Mouse (Mus musculus): ENCODE data around the gene Spink8. TPM values are rescaled to one million over a fixed set of nuclear protein-coding genes. Genes with fewer than 3 reads are reported as not detected.
A peak's percentile ranks its signal among the peaks of the same experiment; 100 is the strongest.

Spink8 gene
- polyA plus RNA-seq, 1 experiment, result not detected

GRCm38 (mm10) chr9:109862397-109863044, 50.4 kb downstream of the Spink8 start:
- no peak for TF ChIP-seq MYOD1 (IDR thresholded peaks at IDR 0.05; ENCODE audit: control insufficient read depth in 1 of 3, insufficient read length in 2 of 3, low read depth in 2 of 3)
- no peak for TF ChIP-seq USF1 (IDR thresholded peaks at IDR 0.05; ENCODE audit: low read depth)
- no peak for TF ChIP-seq POLR2A (IDR thresholded peaks at IDR 0.05; ENCODE audit: insufficient read length, low read depth)
- TF ChIP-seq SRF (IDR thresholded peaks at IDR 0.05; ENCODE audit: control insufficient read depth, insufficient read length, low read depth), result no peak
- TF ChIP-seq POLR2AphosphoS2 (IDR thresholded peaks at IDR 0.05; ENCODE audit: insufficient read length, low read depth), result no peak
- TF ChIP-seq CEBPB (IDR thresholded peaks at IDR 0.05; ENCODE audit: insufficient read depth, poor library complexity, severe bottlenecking), result no peak
- H3K4me3 ChIP-seq, result no peak overlapping the region
- H3K4me2 ChIP-seq (ENCODE audit: low read depth), result peak overlapping the region; percentile 92
- peaks cover 10% of the 10 kb centered on the region for H3K27me3 ChIP-seq (ENCODE audit: control insufficient read depth, insufficient read depth, insufficient read length)
- no peak overlapping the region for H3ac ChIP-seq (ENCODE audit: control insufficient read depth, insufficient read length)
- H3K36me3 ChIP-seq (ENCODE audit: control insufficient read depth, insufficient read depth), result no peaks in the 10 kb centered on the region
- H3K79me2 ChIP-seq (ENCODE audit: control insufficient read depth, insufficient read depth), result no peaks in the 10 kb centered on the region

- no peaks in the 10 kb centered on the region for H3K79me2 ChIP-seq (ENCODE audit: control insufficient read depth, insufficient read depth)
- H3K4me2 ChIP-seq (ENCODE audit: low read depth), result peak overlapping the region; percentile 92
- H3ac ChIP-seq (ENCODE audit: control insufficient read depth, insufficient read length), result no peak overlapping the region
- TF ChIP-seq MAX (IDR thresholded peaks at IDR 0.05; ENCODE audit: low read depth) (no peak), TCF3 (IDR thresholded peaks at IDR 0.05; ENCODE audit: insufficient read length, low read depth) (no peak)
- peaks cover 5% of the 10 kb centered on the region for H3K27me3 ChIP-seq (ENCODE audit: control insufficient read depth, insufficient read depth, insufficient read length)
- no peak overlapping the region for H3K4me3 ChIP-seq
- no peaks in the 10 kb centered on the region for H3K36me3 ChIP-seq (ENCODE audit: control insufficient read depth, insufficient read depth)
These were observed 51.0 kb downstream of the Spink8 start for GRCm38 (mm10) chr9:109863085-109863484.

GRCm38 (mm10) chr9:109866218-109866617, 54.1 kb downstream of the Spink8 start:
- H3K4me2 ChIP-seq (ENCODE audit: low read depth), result no peak overlapping the region
- H3K36me3 ChIP-seq (ENCODE audit: control insufficient read depth, insufficient read depth), result no peaks in the 10 kb centered on the region
- no peak for TF ChIP-seq USF1 (IDR thresholded peaks at IDR 0.05; ENCODE audit: low read depth)
- TF ChIP-seq SRF (IDR thresholded peaks at IDR 0.05; ENCODE audit: control insufficient read depth, insufficient read length, low read depth), result no peak
- no peak for TF ChIP-seq TCF3 (IDR thresholded peaks at IDR 0.05; ENCODE audit: insufficient read length, low read depth)
- TF ChIP-seq E2F4 (IDR thresholded peaks at IDR 0.05; ENCODE audit: insufficient read depth), result no peak
- no peak for TF ChIP-seq REST (IDR thresholded peaks at IDR 0.05; ENCODE audit: insufficient read depth, insufficient read length)
- no peak for TF ChIP-seq TCF12 (IDR thresholded peaks at IDR 0.05; ENCODE audit: insufficient read depth, poor library complexity, severe bottlenecking)
- no peak for TF ChIP-seq MYOD1 (IDR thresholded peaks at IDR 0.05; ENCODE audit: control insufficient read depth in 1 of 3, insufficient read length in 2 of 3, low read depth in 2 of 3)
- TF ChIP-seq CEBPB (IDR thresholded peaks at IDR 0.05; ENCODE audit: insufficient read depth, poor library complexity, severe bottlenecking), result no peak
- no peak for TF ChIP-seq POLR2A (IDR thresholded peaks at IDR 0.05; ENCODE audit: insufficient read length, low read depth)
- TF ChIP-seq MYOG (IDR thresholded peaks at IDR 0.05; ENCODE audit: control insufficient read depth in 1 of 3, insufficient read depth in 1 of 3, insufficient read length in 2 of 3, low read depth in 2 of 3), result no peak
- TF ChIP-seq MAX (IDR thresholded peaks at IDR 0.05; ENCODE audit: low read depth), result no peak

GRCm38 (mm10) chr9:109870983-109871572, 59.0 kb downstream of the Spink8 start:
- Histone ChIP-seq H3ac (ENCODE audit: control insufficient read depth, insufficient read length) (no peak overlapping the region), H3K4me3 (no peak overlapping the region), H3K79me2 (ENCODE audit: control insufficient read depth, insufficient read depth) (peaks cover 2% of the 10 kb centered on the region), H3K27me3 (ENCODE audit: control insufficient read depth, insufficient read depth, insufficient read length) (no peaks in the 10 kb centered on the region), H3K4me2 (ENCODE audit: low read depth) (no peak overlapping the region), H3K36me3 (ENCODE audit: control insufficient read depth, insufficient read depth) (no peaks in the 10 kb centered on the region)
- no peak for TF ChIP-seq REST (IDR thresholded peaks at IDR 0.05; ENCODE audit: insufficient read depth, insufficient read length)
- TF ChIP-seq POLR2AphosphoS2 (IDR thresholded peaks at IDR 0.05; ENCODE audit: insufficient read length, low read depth), result no peak
- TF ChIP-seq E2F4 (IDR thresholded peaks at IDR 0.05; ENCODE audit: insufficient read depth), result no peak
- TF ChIP-seq TCF12 (IDR thresholded peaks at IDR 0.05; ENCODE audit: insufficient read depth, poor library complexity, severe bottlenecking), result no peak
- no peak for TF ChIP-seq MYOD1 (IDR thresholded peaks at IDR 0.05; ENCODE audit: control insufficient read depth in 1 of 3, insufficient read length in 2 of 3, low read depth in 2 of 3)
- TF ChIP-seq SRF (IDR thresholded peaks at IDR 0.05; ENCODE audit: control insufficient read depth, insufficient read length, low read depth), result no peak
- TF ChIP-seq POLR2A (IDR thresholded peaks at IDR 0.05; ENCODE audit: insufficient read length, low read depth), result no peak
- no peak for TF ChIP-seq MAX (IDR thresholded peaks at IDR 0.05; ENCODE audit: low read depth)
- TF ChIP-seq CEBPB (IDR thresholded peaks at IDR 0.05; ENCODE audit: insufficient read depth, poor library complexity, severe bottlenecking), result no peak
- no peak for TF ChIP-seq MYOG (IDR thresholded peaks at IDR 0.05; ENCODE audit: control insufficient read depth in 1 of 3, insufficient read depth in 1 of 3, insufficient read length in 2 of 3, low read depth in 2 of 3)
- no peak for TF ChIP-seq TCF3 (IDR thresholded peaks at IDR 0.05; ENCODE audit: insufficient read length, low read depth)
- TF ChIP-seq USF1 (IDR thresholded peaks at IDR 0.05; ENCODE audit: low read depth), result no peak

More at GRCm38 (mm10) chr9:109866218-109866617, 54.1 kb downstream of the Spink8 start:
- Histone ChIP-seq H3K4me3 (no peak overlapping the region), H3K27me3 (ENCODE audit: control insufficient read depth, insufficient read depth, insufficient read length) (no peaks in the 10 kb centered on the region), H3ac (ENCODE audit: control insufficient read depth, insufficient read length) (no peak overlapping the region), H3K79me2 (ENCODE audit: control insufficient read depth, insufficient read depth) (no peaks in the 10 kb centered on the region)
